Mouse (Mus musculus) splenic B cell, adult 2 months (primary cell): ENCODE results near the gene Amz1.

Experiments
- DNase-seq: peaks from one replicate; pipeline ENCODE4 v3.0.0-alpha.2; 2011; ENCODE audit warnings: low read depth, low spot score
- H3K27me3 ChIP-seq: 2 replicates; pipeline ENCODE4 v1.6.1; 2012; ENCODE audit warnings: mild to moderate bottlenecking, low read length, moderate library complexity, mixed read lengths; ENCODE audit not compliant: control insufficient read depth, poor library complexity, insufficient read depth, severe bottlenecking
- H3K36me3 ChIP-seq: 2 replicates; pipeline ENCODE4 v1.6.1; 2012; ENCODE audit warnings: mild to moderate bottlenecking, low read length, moderate library complexity, mixed read lengths; ENCODE audit not compliant: control insufficient read depth, poor library complexity, insufficient read depth, severe bottlenecking

Amz1 gene

DNA sequence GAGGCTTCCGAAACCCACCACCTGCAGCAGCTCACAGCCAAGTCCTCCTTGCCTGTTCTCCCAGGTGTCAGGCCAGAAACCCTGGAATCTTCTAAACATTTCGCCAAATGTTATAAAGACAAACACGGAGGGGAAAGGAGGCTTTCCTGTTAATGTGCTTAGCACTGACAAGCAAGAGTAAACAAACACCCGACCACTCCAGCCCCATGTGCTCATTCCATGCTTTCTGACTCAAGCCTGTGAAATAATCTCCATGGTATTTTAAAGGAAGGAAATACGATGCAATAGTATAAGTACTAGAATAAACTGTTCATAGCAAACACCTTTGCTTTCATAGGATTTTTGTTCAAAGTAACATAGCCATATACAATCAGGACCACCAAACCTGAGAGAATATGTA lies 68.3 kb downstream of the Amz1 start:
- DNase-seq, result no peak
- Histone ChIP-seq H3K27me3 (no peaks in the 10 kb centered on the region), H3K36me3 (0 out of 2 replicates have a peak, but pooled peaks cover 1% of the 10 kb centered on the region)

- H3K36me3 ChIP-seq, result no peaks in the 10 kb centered on the region
- H3K27me3 ChIP-seq, result no peaks in the 10 kb centered on the region
- DNase-seq, result no peak
These were observed 70.8 kb downstream of the Amz1 start for GRCm38 (mm10) chr5:140794753-140795152.

DNA sequence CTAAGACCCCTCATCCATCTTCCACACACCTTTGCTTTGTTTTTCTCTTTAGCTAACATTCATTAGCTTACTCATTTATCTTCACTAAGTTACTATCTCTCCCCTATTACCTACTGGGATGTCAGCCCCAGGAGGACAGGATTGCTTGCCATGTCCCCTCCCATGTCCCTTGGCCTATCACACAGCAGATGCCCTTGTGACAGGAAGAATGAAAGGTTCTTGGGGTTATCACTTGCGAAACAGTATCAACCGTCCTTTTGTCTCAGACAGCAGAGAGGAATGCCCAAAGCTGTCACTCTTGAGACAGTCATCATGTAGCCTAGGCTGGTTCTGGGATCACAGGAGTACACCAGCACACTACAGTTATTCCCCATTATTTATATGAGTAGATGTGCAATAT lies 71.2 kb downstream of the Amz1 start:
- no peak for DNase-seq
- H3K36me3 ChIP-seq, result no peaks in the 10 kb centered on the region; the same call in 1 of the 2 replicates
- H3K27me3 ChIP-seq, result no peaks in the 10 kb centered on the region

- Histone ChIP-seq H3K36me3 (no peaks in the 10 kb centered on the region; the same call in 1 of the 2 replicates), H3K27me3 (no peaks in the 10 kb centered on the region)
- no peak for DNase-seq
These were observed 72.1 kb downstream of the Amz1 start for GRCm38 (mm10) chr5:140796051-140796450.

GRCm38 (mm10) chr5:140798158-140798557 lies 74.2 kb downstream of the Amz1 start:
- DNase-seq, result no peak
- H3K27me3 ChIP-seq, result no peaks in the 10 kb centered on the region
- H3K36me3 ChIP-seq, result no peaks in the 10 kb centered on the region; the same call in 1 of the 2 replicates

DNA sequence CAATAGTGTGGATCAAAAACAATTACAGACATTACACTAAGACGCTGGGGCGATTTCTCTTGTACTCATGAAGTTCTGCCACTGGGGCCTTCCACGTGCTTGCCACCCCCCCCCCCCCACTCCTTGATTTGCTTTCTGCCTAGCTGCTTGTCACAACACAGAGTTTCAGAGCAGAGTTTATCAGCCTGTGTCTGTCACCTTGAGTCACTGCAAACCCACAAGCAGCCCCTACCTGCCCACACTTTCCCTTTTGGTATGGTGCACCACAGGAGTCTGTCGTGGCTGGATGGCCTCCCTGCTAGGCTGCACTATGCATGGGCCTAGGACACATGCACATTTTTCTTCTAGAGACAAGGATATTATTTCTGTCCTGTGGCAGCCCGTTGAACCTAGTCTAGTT lies 74.8 kb downstream of the Amz1 start:
- no peak for DNase-seq
- no peaks in the 10 kb centered on the region for H3K27me3 ChIP-seq
- no peaks in the 10 kb centered on the region; the same call in 1 of the 2 replicates for H3K36me3 ChIP-seq

DNA sequence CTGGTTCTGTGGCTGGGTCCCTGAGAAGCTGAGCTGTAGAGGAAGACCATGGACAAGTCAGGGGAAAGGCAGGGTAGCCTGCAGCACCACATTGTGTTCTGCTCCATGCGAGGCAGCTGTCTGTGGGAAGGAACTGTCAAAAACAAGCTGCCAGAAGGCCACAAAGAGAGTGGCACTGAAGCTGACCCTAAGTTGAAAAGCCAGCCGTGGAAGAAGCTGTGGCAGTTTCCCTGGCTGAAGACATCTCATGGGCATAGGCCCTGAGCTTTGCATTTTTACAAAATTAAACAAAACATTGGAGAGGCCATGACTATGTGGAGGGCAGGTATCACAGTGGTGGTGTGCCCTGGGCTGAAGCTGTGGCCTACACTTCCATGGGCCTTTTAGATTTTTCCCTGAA lies 75.3 kb downstream of the Amz1 start:
- no peak for DNase-seq
- Histone ChIP-seq H3K36me3 (no peaks in the 10 kb centered on the region; the same call in 1 of the 2 replicates), H3K27me3 (no peaks in the 10 kb centered on the region)

GRCm38 (mm10) chr5:140800288-140800923 lies 76.5 kb downstream of the Amz1 start:
- Histone ChIP-seq H3K27me3 (no peaks in the 10 kb centered on the region), H3K36me3 (no peaks in the 10 kb centered on the region; the same call in 1 of the 2 replicates)
- DNase-seq, result no peak

DNA sequence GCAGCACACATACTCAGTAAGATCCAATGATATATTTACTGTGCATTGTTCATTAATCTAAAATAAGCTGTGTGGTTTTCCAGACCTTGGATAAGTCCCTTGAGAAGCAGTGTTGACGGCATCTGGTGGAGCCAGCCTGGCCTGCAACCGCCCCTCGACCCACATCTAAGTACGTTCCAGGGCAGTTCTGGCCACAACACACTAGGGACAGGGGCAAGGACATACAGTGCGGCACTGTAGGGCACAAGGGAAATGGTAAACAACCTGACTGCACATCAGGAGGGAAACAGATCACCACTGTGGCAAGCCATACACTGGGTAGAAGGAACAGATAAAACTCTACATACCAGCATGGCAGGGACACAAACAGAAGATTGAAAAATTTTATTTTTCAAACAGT lies 77.9 kb downstream of the Amz1 start:
- no peaks in the 10 kb centered on the region; the same call in 1 of the 2 replicates for H3K36me3 ChIP-seq
- DNase-seq, result no peak

DNA sequence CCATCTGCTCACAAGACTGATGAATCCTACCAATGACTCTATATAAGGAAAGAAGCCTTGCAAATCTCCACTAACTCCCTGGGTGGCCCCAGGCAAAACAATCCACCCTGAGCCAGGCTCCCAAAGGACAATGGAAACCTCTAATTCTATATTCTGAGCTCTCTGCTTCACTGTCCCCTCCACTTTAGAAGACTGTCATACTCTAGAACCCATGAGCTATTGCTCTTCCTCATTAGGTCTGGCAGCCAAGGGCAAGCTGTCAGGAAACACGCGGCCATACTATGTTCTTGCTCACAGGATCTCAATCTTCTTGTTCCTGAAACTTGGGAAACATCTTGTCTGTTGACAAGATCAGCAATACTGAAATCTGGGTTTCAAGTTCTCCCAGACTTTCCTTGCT lies 82.3 kb downstream of the Amz1 start:
- H3K36me3 ChIP-seq, result no peaks in the 10 kb centered on the region
- no peak for DNase-seq
- H3K27me3 ChIP-seq, result no peaks in the 10 kb centered on the region

More for the DNA sequence above, 77.9 kb downstream of the Amz1 start:
- no peaks in the 10 kb centered on the region for H3K27me3 ChIP-seq

DNA sequence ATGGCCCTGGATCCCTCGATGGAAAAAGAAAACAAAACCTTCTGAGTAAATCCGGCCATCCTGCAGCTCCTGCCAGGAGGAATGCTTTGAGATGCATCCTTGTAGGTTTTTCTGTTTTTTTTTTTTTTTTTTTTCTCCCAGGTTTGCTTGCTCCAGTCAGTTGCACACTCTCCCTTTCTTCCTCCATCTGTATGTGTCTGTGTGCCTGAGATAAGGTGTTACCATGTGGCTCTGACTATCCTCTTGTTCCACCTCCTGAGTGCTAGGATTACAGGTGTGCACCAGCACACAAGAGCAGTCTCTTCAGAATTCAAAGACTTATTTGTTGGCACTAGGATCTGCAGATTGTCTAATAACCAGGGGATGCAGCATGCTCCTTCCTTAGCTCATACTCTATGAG lies 83.0 kb downstream of the Amz1 start:
- no peak for DNase-seq
- Histone ChIP-seq H3K27me3 (no peaks in the 10 kb centered on the region), H3K36me3 (no peaks in the 10 kb centered on the region)
